18 mouse cellular contexts compared by ENCODE assay signal in the genomic region with DNA sequence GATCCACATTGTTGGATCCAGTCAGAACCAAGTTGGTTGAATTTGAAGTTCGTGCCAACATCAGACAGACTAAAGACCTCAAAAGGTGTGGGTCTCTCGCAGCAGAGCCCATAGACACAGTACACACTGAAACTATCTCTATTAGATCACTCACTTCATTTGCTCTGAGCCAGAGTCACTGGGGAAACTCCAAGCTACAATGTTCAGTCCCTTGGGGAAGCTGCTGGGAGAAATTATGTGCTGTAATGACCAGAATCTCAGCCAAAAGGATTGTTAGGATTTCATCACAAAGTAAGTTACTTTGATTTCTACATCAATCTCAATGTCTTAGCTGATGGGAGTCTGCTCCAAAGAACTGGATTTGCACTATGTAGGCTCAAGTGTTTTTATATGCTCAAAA.
"Had no signal": no experiment of that assay in that cellular context is flagged by ENCODE, and none has a peak within 500 bp of the region (broad histone marks: within the 10 kb centered on the region; RNA-seq: fewer than 3 reads in every experiment).

No protein-coding gene starts in this region.

- H3K4me1 ChIP-seq: limb, embryonic 13.5 days; liver, embryonic 12.5 days; liver, embryonic 15.5 days; midbrain, embryonic 12.5 days had no signal

- H3K27me3 ChIP-seq: limb, embryonic 13.5 days; liver, embryonic 12.5 days; liver, embryonic 15.5 days; midbrain, embryonic 12.5 days had no signal

- H3K9ac ChIP-seq: limb, embryonic 13.5 days; liver, embryonic 12.5 days; liver, embryonic 15.5 days; midbrain, embryonic 12.5 days had no signal

- H3K36me3 ChIP-seq: limb, embryonic 10.5 days; limb, embryonic 13.5 days; liver, embryonic 12.5 days; liver, embryonic 15.5 days; midbrain, embryonic 12.5 days had no signal

- DNase-seq: kidney, adult 18-20 months; kidney, adult 9 months; kidney, postnatal 25 days; layer of hippocampus, adult 9-11 months; liver; lung, postnatal 14 days; thymus, adult 18-20 months; thymus, postnatal 36 days had no signal

- ATAC-seq: intestine, embryonic 16.5 days; liver, embryonic 12.5 days; midbrain, embryonic 16.5 days had no signal

- H3K4me2 ChIP-seq: limb, embryonic 13.5 days; liver, embryonic 12.5 days; liver, embryonic 15.5 days; midbrain, embryonic 12.5 days had no signal

- H3K4me3 ChIP-seq: layer of hippocampus, adult 2 months; limb, embryonic 10.5 days; limb, embryonic 13.5 days; liver, embryonic 12.5 days; liver, embryonic 15.5 days; midbrain, embryonic 12.5 days had no signal

- H3K9me3 ChIP-seq: limb, embryonic 10.5 days; limb, embryonic 13.5 days; liver, embryonic 12.5 days; liver, embryonic 15.5 days; midbrain, embryonic 12.5 days had no signal

- H3K27ac ChIP-seq: kidney, postnatal 0 days; layer of hippocampus, adult 2 months; limb, embryonic 10.5 days; limb, embryonic 13.5 days; liver, embryonic 12.5 days; liver, embryonic 15.5 days; macrophage; midbrain, embryonic 12.5 days had no signal
